Mouse (Mus musculus) layer of hippocampus, postnatal 36 days (tissue): ENCODE data around the gene Cbfa2t2. TPM values are rescaled to one million over a fixed set of nuclear protein-coding genes. Genes with fewer than 3 reads are reported as not detected.

Experiments used
- DNase-seq, 2 experiments: peaks; one replicate each; pipeline ENCODE4 v3.0.0; 2022
- total RNA-seq, 2 experiments: library from RNA; stranded (reverse); gene quantifications; 2 replicates each; pipeline ENCODE4 v1.2.3; 2021

Gene Cbfa2t2
- total RNA-seq, 2 experiments from 2014 or later, result 49.7 to 57.7 TPM

- no peak for DNase-seq
These were observed 9.9 kb upstream of the Cbfa2t2 start for GRCm38 (mm10) chr2:154426188-154426904.

DNA sequence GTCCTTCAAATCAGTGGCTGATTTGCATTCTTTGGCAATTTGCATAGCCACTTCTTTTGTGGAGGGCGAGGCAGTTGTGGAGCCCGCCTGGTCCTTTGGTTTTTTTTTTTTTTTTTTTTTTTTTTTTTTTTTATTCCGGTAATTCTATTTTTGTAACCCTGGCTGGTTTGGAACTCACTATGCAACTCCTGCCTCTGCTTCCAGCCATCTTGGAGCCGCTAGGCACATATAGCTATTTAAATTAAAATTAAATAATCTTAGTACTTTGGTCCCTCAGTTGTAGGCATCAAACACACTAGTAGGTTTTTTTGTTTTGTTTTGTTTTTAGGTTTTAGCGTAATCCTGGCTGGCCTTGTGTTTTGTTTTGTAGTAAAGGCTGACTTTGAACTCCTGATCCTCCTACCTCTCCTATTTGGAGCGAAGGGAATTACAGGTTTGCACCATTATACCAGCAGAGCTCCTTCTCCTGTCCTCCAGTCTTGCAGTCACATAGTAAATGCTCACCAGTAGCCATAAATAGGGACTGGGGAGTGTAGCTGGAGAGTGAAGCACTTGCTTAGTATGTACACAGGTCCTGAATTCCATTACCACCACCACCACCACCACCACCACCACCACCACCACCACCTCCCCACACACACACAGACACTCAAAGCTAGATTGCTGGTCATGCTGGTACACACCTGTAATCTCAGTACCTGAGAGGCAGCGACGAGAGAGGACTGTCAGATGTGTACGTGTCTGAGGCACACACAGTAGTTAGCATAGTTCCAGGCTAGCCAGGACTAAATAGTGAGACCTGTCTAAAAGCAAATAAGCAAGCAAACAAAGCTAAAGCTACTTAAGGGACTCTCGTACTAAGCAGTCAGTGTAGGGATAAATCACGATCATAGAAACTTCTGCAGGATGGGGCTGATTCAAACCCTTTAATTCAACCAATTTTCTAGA, 9.1 kb upstream of the Cbfa2t2 start:
- DNase-seq, result no peak

GRCm38 (mm10) chr2:154427853-154428360, 8.4 kb upstream of the Cbfa2t2 start:
- DNase-seq, result no peak

DNA sequence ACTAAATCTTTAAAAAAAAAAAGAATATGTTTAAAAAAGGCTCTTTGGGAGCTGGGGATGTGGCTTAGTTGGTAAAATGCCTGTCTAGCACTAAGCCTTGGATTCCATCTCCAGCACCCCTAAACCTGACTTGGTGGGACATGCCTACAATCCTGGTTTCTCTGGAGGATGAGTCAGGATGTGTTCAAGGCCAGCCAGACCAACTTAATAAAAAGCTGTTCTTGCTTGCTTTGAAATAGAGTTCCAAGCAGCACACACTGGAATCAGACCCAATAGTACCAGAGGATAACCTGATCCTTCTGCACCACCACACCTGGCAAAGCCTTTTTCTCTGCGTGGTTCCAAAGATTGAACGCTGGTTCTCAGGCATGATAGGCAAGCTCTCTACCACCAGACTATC, 5.7 kb upstream of the Cbfa2t2 start:
- no peak for DNase-seq

GRCm38 (mm10) chr2:154432696-154433095, 3.6 kb upstream of the Cbfa2t2 start:
- DNase-seq, result no peak

- peak; percentile 47 to 50 for DNase-seq
These were observed 2.9 kb upstream of the Cbfa2t2 start for GRCm38 (mm10) chr2:154433391-154433790.

- no peak for DNase-seq
These were observed 1.6 kb upstream of the Cbfa2t2 start for GRCm38 (mm10) chr2:154434690-154435089.

- DNase-seq, result peak; percentile 98
These were observed 214 bp upstream of the Cbfa2t2 start for GRCm38 (mm10) chr2:154436076-154436457.

- no peak for DNase-seq
These were observed 878 bp downstream of the Cbfa2t2 start for GRCm38 (mm10) chr2:154437191-154437527.

DNA sequence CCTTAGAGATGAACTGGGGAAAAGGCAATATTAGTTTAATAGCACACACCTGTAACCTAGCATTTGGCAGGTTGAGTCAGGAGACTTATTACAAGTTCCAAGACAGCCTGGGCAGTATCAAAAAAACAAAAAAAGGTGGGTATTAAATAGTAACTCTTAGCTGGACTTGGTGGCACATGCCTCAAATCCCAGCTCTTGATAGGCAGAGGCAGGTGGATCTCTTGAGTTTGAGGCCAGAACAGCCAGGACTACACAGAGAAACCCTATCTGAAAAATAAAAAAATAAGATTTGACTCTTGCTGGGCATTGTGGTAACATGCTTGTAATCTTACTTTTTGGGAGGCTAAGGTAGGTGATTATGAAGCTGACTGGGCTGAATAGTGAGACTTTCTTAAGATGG, 4.2 kb downstream of the Cbfa2t2 start:
- DNase-seq, result no peak

GRCm38 (mm10) chr2:154447821-154448220, 11.5 kb downstream of the Cbfa2t2 start:
- DNase-seq, result no peak

DNA sequence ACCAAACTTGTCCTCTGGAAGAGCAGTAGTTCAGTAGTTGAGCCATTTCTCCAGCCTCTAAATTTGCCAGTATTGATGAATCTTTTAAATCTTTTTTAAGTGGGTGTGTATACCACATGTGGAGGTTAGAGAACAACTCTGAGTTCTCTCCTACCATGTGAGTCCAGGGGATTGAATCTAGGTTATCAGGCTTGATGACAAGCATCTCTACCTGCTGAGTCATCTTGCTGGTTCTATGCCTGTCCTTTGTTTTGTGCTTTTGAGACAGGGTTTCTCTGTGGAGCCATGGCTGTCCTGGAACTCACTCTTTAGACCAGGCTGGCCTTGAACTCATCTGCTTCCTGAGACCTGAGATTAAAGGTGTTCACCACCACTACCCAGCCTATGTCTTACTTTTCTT, 12.4 kb downstream of the Cbfa2t2 start:
- no peak for DNase-seq

- no peak for DNase-seq
These were observed 16.7 kb downstream of the Cbfa2t2 start for GRCm38 (mm10) chr2:154452951-154453350.

DNA sequence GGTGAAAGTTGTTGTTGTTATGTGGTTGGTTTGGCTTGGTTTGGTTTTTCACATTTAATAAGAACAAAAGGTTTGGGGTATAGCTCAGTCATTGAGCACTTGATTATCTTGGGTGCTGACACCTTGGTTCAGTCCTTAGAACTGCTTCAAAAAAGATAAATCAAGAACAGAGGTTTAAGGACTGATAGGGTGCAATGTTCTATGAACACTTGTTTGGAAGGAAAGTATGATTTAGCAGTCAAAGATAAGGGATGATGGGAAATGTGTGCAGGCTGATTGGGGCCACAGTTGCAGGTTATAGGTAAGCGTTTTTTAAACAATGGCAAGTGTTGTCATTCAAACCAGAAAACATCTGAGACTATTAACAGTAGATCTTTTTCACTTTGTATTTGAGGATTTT, 17.8 kb downstream of the Cbfa2t2 start:
- no peak for DNase-seq

- DNase-seq, result no peak
These were observed 18.3 kb downstream of the Cbfa2t2 start for GRCm38 (mm10) chr2:154454605-154455004.

GRCm38 (mm10) chr2:154455776-154456175, 19.5 kb downstream of the Cbfa2t2 start:
- DNase-seq, result no peak

DNA sequence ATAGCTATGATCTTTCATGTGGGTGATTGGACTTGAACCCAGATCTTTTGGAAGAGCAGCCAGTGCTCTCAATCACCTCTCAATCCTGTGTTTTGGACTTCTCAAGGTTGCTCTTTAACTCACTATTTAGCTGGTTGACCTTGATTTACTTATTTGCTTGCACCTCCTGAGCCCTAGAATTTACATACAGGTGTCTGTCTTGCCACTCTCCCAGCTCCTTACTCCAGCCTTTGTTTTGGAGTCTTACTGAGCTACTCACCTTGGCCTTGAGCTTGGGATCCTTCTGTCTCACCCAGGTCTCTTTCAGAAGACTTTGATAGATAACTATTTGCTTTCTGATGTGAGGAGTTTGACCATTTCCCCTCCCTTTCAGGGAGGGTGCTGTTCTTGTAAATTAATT, 20.3 kb downstream of the Cbfa2t2 start:
- no peak for DNase-seq

- no peak for DNase-seq
These were observed 23.0 kb downstream of the Cbfa2t2 start for GRCm38 (mm10) chr2:154459262-154459661.

DNA sequence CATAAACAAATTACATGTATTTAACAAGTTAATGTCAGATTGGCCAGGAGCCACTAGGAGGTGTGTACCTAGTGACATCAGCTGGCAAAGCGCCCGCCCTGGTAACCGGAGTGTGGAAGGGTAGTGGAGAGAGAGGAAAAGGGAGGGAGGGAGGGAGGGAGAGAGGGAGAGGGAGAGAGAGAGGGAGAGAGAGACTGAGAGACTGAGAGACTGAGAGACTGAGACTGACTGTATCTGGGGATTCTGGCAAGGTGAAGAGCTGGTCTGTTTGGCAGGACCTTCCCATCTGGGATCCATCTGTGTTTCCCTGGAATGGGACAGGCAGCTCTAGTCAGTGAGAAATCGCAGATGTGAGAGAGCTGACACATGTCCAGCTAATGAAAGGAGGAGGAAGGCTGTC, 23.6 kb downstream of the Cbfa2t2 start:
- peak; percentile 68 to 70 for DNase-seq

DNA sequence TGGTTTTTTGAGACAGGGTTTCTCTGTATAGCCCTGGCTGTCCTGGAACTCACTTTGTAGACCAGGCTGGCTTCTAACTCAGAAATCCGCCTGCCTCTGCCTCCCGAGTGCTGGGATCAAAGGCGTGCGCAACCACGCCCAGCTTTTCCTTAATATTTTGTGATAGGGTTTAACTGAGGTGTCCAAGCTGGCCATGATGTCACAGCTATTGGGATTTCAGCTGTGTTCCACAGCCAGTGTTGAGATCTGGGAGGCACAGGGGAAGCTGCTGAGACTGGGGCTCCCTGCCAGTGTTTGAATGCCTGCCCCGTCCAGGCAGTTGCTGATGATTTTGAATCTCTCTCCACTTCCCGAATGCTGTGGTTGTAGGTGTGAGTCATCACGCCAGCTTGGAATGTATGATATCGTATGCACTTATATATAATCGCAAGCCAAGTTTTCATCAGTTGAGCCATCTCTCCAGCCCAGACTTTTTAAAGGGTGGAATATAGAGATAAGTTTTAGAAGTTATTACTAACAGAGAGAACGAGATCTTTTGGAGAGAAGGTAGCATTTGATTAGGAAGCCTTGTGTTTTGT, 27.4 kb downstream of the Cbfa2t2 start:
- DNase-seq, result no peak

DNA sequence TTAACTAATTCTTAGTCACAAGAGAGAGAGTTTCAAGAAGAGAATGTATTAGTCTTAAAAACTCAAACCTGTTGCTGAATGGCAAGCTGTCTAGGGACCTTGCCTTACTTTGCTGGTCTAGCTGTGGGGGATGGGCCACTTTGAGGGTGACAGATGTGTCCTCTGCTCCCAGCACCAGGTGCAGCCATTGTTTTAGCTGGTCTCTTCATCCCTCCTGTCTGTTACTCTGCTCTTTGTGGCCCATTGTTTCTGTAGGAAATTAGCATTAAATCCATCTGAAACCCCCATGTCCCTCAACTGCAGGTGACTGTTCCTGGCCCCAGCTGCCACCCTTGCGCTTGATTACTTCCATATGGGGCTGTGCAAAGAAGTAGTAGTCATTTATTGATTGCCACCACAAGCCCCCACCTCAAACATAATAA, 29.6 kb downstream of the Cbfa2t2 start:
- DNase-seq, result no peak

- no peak for DNase-seq
These were observed 30.9 kb downstream of the Cbfa2t2 start for GRCm38 (mm10) chr2:154467139-154467538.
